Mouse (Mus musculus): ENCODE data around the gene Pi16.

- TF ChIP-seq USF1 (IDR thresholded peaks at IDR 0.05; ENCODE audit: low read depth) (no peak), POLR2A (IDR thresholded peaks at IDR 0.05; ENCODE audit: insufficient read length, low read depth) (no peak), E2F4 (IDR thresholded peaks at IDR 0.05; ENCODE audit: insufficient read depth) (no peak), MAX (IDR thresholded peaks at IDR 0.05; ENCODE audit: low read depth) (no peak), CEBPB (IDR thresholded peaks at IDR 0.05; ENCODE audit: insufficient read depth, poor library complexity, severe bottlenecking) (no peak), MYOG (IDR thresholded peaks at IDR 0.05; ENCODE audit: control insufficient read depth in 1 of 3, insufficient read depth in 1 of 3, insufficient read length in 2 of 3, low read depth in 2 of 3) (no peak), REST (IDR thresholded peaks at IDR 0.05; ENCODE audit: insufficient read depth, insufficient read length) (no peak), TCF12 (IDR thresholded peaks at IDR 0.05; ENCODE audit: insufficient read depth, poor library complexity, severe bottlenecking) (no peak), MYOD1 (IDR thresholded peaks at IDR 0.05; ENCODE audit: control insufficient read depth in 1 of 3, insufficient read length in 2 of 3, low read depth in 2 of 3) (no peak), TCF3 (IDR thresholded peaks at IDR 0.05; ENCODE audit: insufficient read length, low read depth) (no peak)
Observed at GRCm38 (mm10) chr17:29273156-29273555, 44.3 kb upstream of the Pi16 start.

Measured in myocyte (in vitro differentiated cells).